Mouse (Mus musculus) MEL (cell line): ENCODE results near the gene Mier3. TPM values are rescaled to one million over a fixed set of nuclear protein-coding genes. Genes with fewer than 3 reads are reported as not detected.

Experiments used
- DNase-seq: peaks from one replicate; pipeline ENCODE4 v3.0.0; 2011; ENCODE audit warnings: low read depth, low spot score
- H3K27ac ChIP-seq: 2 replicates; pipeline ENCODE4 v1.5.1; 2012; ENCODE audit warnings: low read depth, mild to moderate bottlenecking, control low read depth, low read length, moderate library complexity; ENCODE audit not compliant: control insufficient read depth
- H3K27me3 ChIP-seq, 2 experiments: fragments of 150-350 bp in 1 of 2; sonication (generic) in 1 of 2; 2 replicates each; pipeline ENCODE4 v1.6.1; 2012; ENCODE audit warnings: low read length in 2 of 2, mild to moderate bottlenecking in 2 of 2, improper control_type of control experiment in 1 of 2, moderate library complexity in 1 of 2; ENCODE audit not compliant: insufficient read depth in 2 of 2, control insufficient read depth in 1 of 2
- H3K36me3 ChIP-seq, 2 experiments: 2 replicates each; pipeline ENCODE4 v1.6.1; 2012 to 2014; ENCODE audit warnings: low read length in 2 of 2, improper control_type of control experiment in 1 of 2, inconsistent platforms in 1 of 2, mild to moderate bottlenecking in 1 of 2; ENCODE audit not compliant: insufficient read depth in 2 of 2, control insufficient read depth in 1 of 2
- H3K4me1 ChIP-seq, 2 experiments: fragments of 150-350 bp in 1 of 2; sonication (generic) in 1 of 2; 2 replicates each; pipeline ENCODE4 v1.6.1; 2012; ENCODE audit warnings: low read length in 2 of 2, improper control_type of control experiment in 1 of 2, mild to moderate bottlenecking in 1 of 2; ENCODE audit not compliant: insufficient read depth in 2 of 2, control insufficient read depth in 1 of 2
- H3K4me3 ChIP-seq, 2 experiments: fragments of 150-350 bp in 1 of 2; sonication (generic) in 1 of 2; 2 replicates each; pipeline ENCODE4 v1.5.1; 2012; ENCODE audit warnings: low read depth in 2 of 2, low read length in 2 of 2, mild to moderate bottlenecking in 2 of 2, moderate library complexity in 2 of 2, control low read depth in 1 of 2, improper control_type of control experiment in 1 of 2; ENCODE audit not compliant: control insufficient read depth in 1 of 2, insufficient read depth in 1 of 2
- H3K79me2 ChIP-seq: 2 replicates; pipeline ENCODE4 v1.6.1; 2012; ENCODE audit warnings: mild to moderate bottlenecking, low read length, moderate library complexity; ENCODE audit not compliant: control insufficient read depth, poor library complexity, insufficient read depth
- H3K9ac ChIP-seq: 2 replicates; pipeline ENCODE4 v1.6.1; 2012; ENCODE audit warnings: low read depth, mild to moderate bottlenecking, control low read depth, low read length, moderate library complexity; ENCODE audit not compliant: control insufficient read depth, poor library complexity, severe bottlenecking
- H3K9me3 ChIP-seq: fragments of 150-350 bp; sonication (generic); replicated peaks from 2 replicates; pipeline ENCODE4 v1.6.1; 2012; ENCODE audit warnings: mild to moderate bottlenecking, low read length, improper control_type of control experiment, moderate library complexity; ENCODE audit not compliant: insufficient read depth
- BHLHE40 ChIP-seq: IDR thresholded peaks from 2 replicates; pipeline ENCODE4 v1.6.1; 2012; ENCODE audit warnings: low read depth, mild to moderate bottlenecking, inconsistent platforms, low read length, improper control_type of control experiment, borderline replicate concordance
- CHD2 ChIP-seq: IDR thresholded peaks from 2 replicates; pipeline ENCODE4 v1.6.1; 2011; ENCODE audit warnings: low read length, improper control_type of control experiment
- CTCF ChIP-seq, 3 experiments: IDR thresholded peaks in 2 of 3; conservative IDR thresholded peaks in 1 of 3; 2 replicates each; pipeline ENCODE4 v1.5.1; 2011 to 2012; ENCODE audit warnings: low read length in 3 of 3, low read depth in 2 of 3, mild to moderate bottlenecking in 2 of 3, improper control_type of control experiment in 1 of 3, inconsistent platforms in 1 of 3, mixed read lengths in 1 of 3, moderate library complexity in 1 of 3; ENCODE audit not compliant: control insufficient read depth in 1 of 3, insufficient read depth in 1 of 3, poor library complexity in 1 of 3, severe bottlenecking in 1 of 3
- E2F4 ChIP-seq: IDR thresholded peaks from 2 replicates; pipeline ENCODE4 v1.6.1; 2011; ENCODE audit warnings: low read depth, low read length, improper control_type of control experiment, borderline replicate concordance
- ELF1 ChIP-seq: IDR thresholded peaks from 2 replicates; pipeline ENCODE4 v1.6.1; 2014; ENCODE audit warnings: low read depth, mild to moderate bottlenecking, inconsistent platforms, low read length, improper control_type of control experiment, moderate library complexity
- EP300 ChIP-seq, 2 experiments: IDR thresholded peaks; 2 replicates each; pipeline ENCODE4 v1.6.1; 2011; ENCODE audit warnings: improper control_type of control experiment in 2 of 2, low read length in 2 of 2, low read depth in 1 of 2, mild to moderate bottlenecking in 1 of 2
- GABPA ChIP-seq: IDR thresholded peaks from 2 replicates; pipeline ENCODE4 v1.6.1; 2012; ENCODE audit warnings: low read depth, mild to moderate bottlenecking, inconsistent platforms, low read length, improper control_type of control experiment, moderate library complexity
- JUND ChIP-seq: IDR thresholded peaks from 2 replicates; pipeline ENCODE4 v1.6.1; 2011; ENCODE audit warnings: low read depth, mild to moderate bottlenecking, improper control_type of control experiment, low read length
- MAFK ChIP-seq: IDR thresholded peaks from 2 replicates; pipeline ENCODE4 v1.6.1; 2011; ENCODE audit warnings: low read depth, mild to moderate bottlenecking, low read length, improper control_type of control experiment, borderline replicate concordance
- MAX ChIP-seq: IDR thresholded peaks from 2 replicates; pipeline ENCODE4 v1.6.1; 2011; ENCODE audit warnings: low read length, improper control_type of control experiment
- MEF2A ChIP-seq: IDR thresholded peaks from 2 replicates; pipeline ENCODE4 v1.6.1; 2014; ENCODE audit warnings: low read depth, mild to moderate bottlenecking, inconsistent platforms, low read length, improper control_type of control experiment; ENCODE audit not compliant: poor library complexity, insufficient replicate concordance, severe bottlenecking; ENCODE audit errors: extremely low read depth
- MYB ChIP-seq: IDR thresholded peaks from 2 replicates; pipeline ENCODE4 v1.6.1; 2011; ENCODE audit warnings: mild to moderate bottlenecking, low read depth, low read length, improper control_type of control experiment
- MYC ChIP-seq: IDR thresholded peaks from 2 replicates; pipeline ENCODE4 v1.6.1; 2011; ENCODE audit warnings: low read depth, mild to moderate bottlenecking, low read length, improper control_type of control experiment, moderate library complexity
- POLR2A ChIP-seq, 2 experiments: IDR thresholded peaks; 2 replicates each; pipeline ENCODE4 v1.6.1; 2011 to 2012; ENCODE audit warnings: low read length in 2 of 2, mild to moderate bottlenecking in 2 of 2, control low read depth in 1 of 2, improper control_type of control experiment in 1 of 2, low read depth in 1 of 2, moderate library complexity in 1 of 2; ENCODE audit not compliant: control insufficient read depth in 1 of 2, insufficient read depth in 1 of 2, poor library complexity in 1 of 2
- POLR2AphosphoS2 ChIP-seq: IDR thresholded peaks from 2 replicates; pipeline ENCODE4 v1.6.1; 2011; ENCODE audit warnings: low read length, improper control_type of control experiment
- POLR2AphosphoS5 ChIP-seq: IDR thresholded peaks from 2 replicates; pipeline ENCODE4 v1.6.1; 2012; ENCODE audit warnings: low read depth, borderline replicate concordance, mild to moderate bottlenecking, inconsistent platforms, low read length, moderate library complexity, mixed read lengths
- RAD21 ChIP-seq: IDR thresholded peaks from 2 replicates; pipeline ENCODE4 v1.6.1; 2011; ENCODE audit warnings: mild to moderate bottlenecking, low read depth, low read length, improper control_type of control experiment
- RCOR1 ChIP-seq: IDR thresholded peaks from 2 replicates; pipeline ENCODE4 v1.6.1; 2012; ENCODE audit warnings: low read depth, mild to moderate bottlenecking, inconsistent platforms, low read length, improper control_type of control experiment
- SIN3A ChIP-seq: IDR thresholded peaks from 2 replicates; pipeline ENCODE4 v1.6.1; 2012; ENCODE audit warnings: low read length, improper control_type of control experiment, inconsistent platforms
- SMC3 ChIP-seq: IDR thresholded peaks from 2 replicates; pipeline ENCODE4 v1.6.1; 2011; ENCODE audit warnings: low read depth, low read length, improper control_type of control experiment
- TAL1 ChIP-seq: IDR thresholded peaks from 2 replicates; pipeline ENCODE4 v1.6.1; 2012; ENCODE audit warnings: mild to moderate bottlenecking, inconsistent platforms, low read length, moderate library complexity, mixed read lengths
- TBP ChIP-seq: IDR thresholded peaks from 2 replicates; pipeline ENCODE4 v1.8.0; 2011; ENCODE audit warnings: low read depth, low read length, improper control_type of control experiment
- TCF12 ChIP-seq: IDR thresholded peaks from 2 replicates; pipeline ENCODE4 v1.6.1; 2014; ENCODE audit warnings: low read depth, mild to moderate bottlenecking, inconsistent platforms, low read length, improper control_type of control experiment, moderate library complexity
- UBTF ChIP-seq: IDR thresholded peaks from 2 replicates; pipeline ENCODE4 v1.6.1; 2012; ENCODE audit warnings: low read depth, mild to moderate bottlenecking, inconsistent platforms, low read length, improper control_type of control experiment, moderate library complexity, borderline replicate concordance; ENCODE audit not compliant: insufficient read depth
- USF2 ChIP-seq, 2 experiments: IDR thresholded peaks; 2 replicates each; pipeline ENCODE4 v1.6.1; 2011 to 2012; ENCODE audit warnings: improper control_type of control experiment in 2 of 2, low read length in 2 of 2, borderline replicate concordance in 1 of 2, inconsistent platforms in 1 of 2, low read depth in 1 of 2, mild to moderate bottlenecking in 1 of 2; ENCODE audit not compliant: insufficient read depth in 1 of 2
- ZKSCAN1 ChIP-seq: IDR thresholded peaks from 2 replicates; pipeline ENCODE4 v1.6.1; 2012; ENCODE audit warnings: low read depth, mild to moderate bottlenecking, inconsistent platforms, low read length, improper control_type of control experiment, moderate library complexity
- ZMIZ1 ChIP-seq: IDR thresholded peaks from 2 replicates; pipeline ENCODE4 v1.6.1; 2012; ENCODE audit warnings: low read depth, mild to moderate bottlenecking, inconsistent platforms, low read length, improper control_type of control experiment, moderate library complexity
- polyA plus RNA-seq, 2 experiments: library from polyadenylated mRNA; stranded (reverse) in 1 of 2; unstranded in 1 of 2; fragments of >175 nt in 1 of 2; fragments of >200 nt in 1 of 2; gene quantifications; 2 replicates each; pipeline versions ENCODE4 v1.2.1 to v1.2.4; 2012; ENCODE audit warnings: low replicate concordance in 2 of 2, low read depth in 1 of 2; ENCODE audit not compliant: insufficient read length in 2 of 2, insufficient read depth in 1 of 2, missing spikeins in 1 of 2
- total RNA-seq: library from RNA; depleted of rRNA; stranded (reverse); fragments of 300-350 nt; gene quantifications from 2 replicates; pipeline ENCODE4 v1.2.3, GENCODE M21; 2012

The Mier3 gene
- total and polyA plus RNA-seq, 3 experiments, result 12.6 to 15.8 TPM; not detected in 1

DNA sequence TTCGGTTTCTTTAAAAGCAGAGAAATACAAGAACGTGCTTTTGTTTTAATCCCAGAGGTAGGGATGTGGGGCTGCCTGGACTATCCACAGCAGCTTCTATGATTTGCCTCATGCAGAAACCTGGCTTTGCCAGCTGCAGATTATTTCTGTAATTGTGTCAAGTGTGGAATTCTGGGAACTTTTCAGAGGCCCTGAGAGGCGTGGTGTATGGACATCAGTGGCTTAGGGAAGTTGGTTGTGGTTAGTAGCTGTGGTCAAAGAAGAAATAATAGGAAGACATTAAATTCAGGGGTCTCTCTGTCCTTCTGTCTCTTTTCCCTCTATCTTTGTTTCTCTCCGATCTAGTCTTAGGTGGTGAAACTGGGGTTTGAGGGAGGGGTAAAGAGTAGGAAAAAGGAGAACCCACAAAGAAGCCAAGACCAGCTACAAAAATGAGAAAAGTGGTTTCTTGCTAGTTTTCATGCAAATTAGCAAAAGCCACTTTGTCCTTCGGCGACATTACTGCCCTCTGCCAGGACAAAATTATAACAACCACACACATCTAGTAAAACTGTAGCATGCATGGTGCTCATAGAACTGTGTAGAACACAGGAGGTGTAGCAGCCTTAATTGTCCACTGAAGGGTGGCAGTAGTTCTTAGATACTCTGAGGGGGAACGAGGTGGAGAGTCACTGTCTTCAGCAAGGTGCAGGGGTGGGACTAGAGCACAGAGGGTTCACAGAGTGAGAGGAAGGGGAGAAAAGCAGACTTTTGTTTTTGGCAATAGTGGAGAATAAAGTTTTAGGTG is 60.6 kb downstream of the Mier3 start:
- H3K9ac ChIP-seq, result no peak overlapping the region
- no peak for TF ChIP-seq TBP
- TF ChIP-seq USF2 (IDR thresholded peaks at IDR 0.05; ENCODE audit: borderline replicate concordance in 1 of 2, insufficient read depth in 1 of 2, low read depth in 1 of 2, low read length in 2 of 2), result no peak
- no peak for TF ChIP-seq MEF2A
- TF ChIP-seq ZMIZ1, result no peak
- TF ChIP-seq E2F4, result no peak
- TF ChIP-seq MAFK, result no peak
- TF ChIP-seq MYB, result no peak
- TF ChIP-seq SMC3, result no peak
- TF ChIP-seq ELF1, result no peak
- TF ChIP-seq MAX, result no peak
- no peak for TF ChIP-seq GABPA
- TF ChIP-seq POLR2A (IDR thresholded peaks at IDR 0.05; ENCODE audit: control insufficient read depth in 1 of 2, insufficient read depth in 1 of 2, low read depth in 1 of 2, low read length in 2 of 2, poor library complexity in 1 of 2), result no peak
- TF ChIP-seq SIN3A, result no peak
- TF ChIP-seq, all 39 proteins: peak for 0
- H3K4me3 ChIP-seq, result no peak overlapping the region
- no peaks in the 10 kb centered on the region for H3K9me3 ChIP-seq
- no peaks in the 10 kb centered on the region for H3K27me3 ChIP-seq
- no peaks in the 10 kb centered on the region for H3K79me2 ChIP-seq
- H3K27ac ChIP-seq, result no peak overlapping the region
- H3K4me1 ChIP-seq, result peaks cover 2 to 7% of the 10 kb centered on the region in 2 experiments
- peaks cover 0 to 7% of the 10 kb centered on the region in 2 experiments; a peak in 2 of 4 replicates for H3K36me3 ChIP-seq
- no peak for DNase-seq

DNA sequence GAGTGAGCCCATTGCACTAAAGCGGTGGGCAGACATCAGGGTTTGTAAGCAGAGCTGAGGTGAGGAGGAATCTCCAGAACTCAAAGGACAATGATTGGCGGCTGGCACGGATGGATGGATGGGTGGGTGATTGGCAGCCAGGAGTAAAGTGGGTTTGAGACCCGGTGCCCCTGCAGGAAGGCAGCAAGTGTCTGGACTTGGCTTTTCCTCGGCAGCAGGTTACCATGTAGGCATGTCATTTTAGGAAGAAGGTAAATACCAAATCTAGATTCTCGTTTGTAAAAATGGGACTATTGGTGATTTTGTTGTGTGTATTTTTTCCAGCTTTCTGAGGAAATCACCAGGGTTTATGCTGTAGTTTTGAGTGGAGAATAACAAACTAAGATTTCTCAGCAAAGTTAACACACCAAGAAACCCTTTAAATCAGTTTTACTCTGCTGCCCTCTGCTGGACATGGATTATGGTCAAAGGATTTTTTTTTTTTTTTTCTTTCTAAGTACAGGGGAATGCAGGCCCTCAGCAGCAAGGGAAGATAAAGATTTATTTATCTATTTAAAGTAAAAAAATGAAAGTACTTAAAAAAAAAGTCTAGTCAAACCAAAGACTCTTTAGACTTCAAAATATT is 61.3 kb downstream of the Mier3 start:
- Histone ChIP-seq H3K79me2 (no peaks in the 10 kb centered on the region), H3K36me3 (peaks cover 0 to 7% of the 10 kb centered on the region in 2 experiments; a peak in 2 of 4 replicates), H3K9me3 (no peaks in the 10 kb centered on the region), H3K4me1 (peaks cover 7 to 9% of the 10 kb centered on the region in 2 experiments), H3K27me3 (no peaks in the 10 kb centered on the region), H3K27ac (no peak overlapping the region), H3K9ac (no peak overlapping the region), H3K4me3 (no peak overlapping the region)
- DNase-seq, result peak; percentile 79
- TF ChIP-seq ZKSCAN1 (peak; percentile 30; the same call in 1 of the 2 replicates), POLR2AphosphoS2 (no peak), MYC (no peak), GABPA (no peak), MAFK (no peak), E2F4 (no peak), POLR2AphosphoS5 (no peak), TCF12 (no peak), MEF2A (no peak), TAL1 (no peak), EP300 (IDR thresholded peaks at IDR 0.05; ENCODE audit: low read depth in 1 of 2, low read length in 2 of 2) (no peak), CTCF (IDR thresholded peaks at IDR 0.05 in 2 of 3, conservative IDR thresholded peaks at IDR 0.05 in 1 of 3; ENCODE audit: control insufficient read depth in 1 of 3, insufficient read depth in 1 of 3, low read depth in 2 of 3, low read length in 3 of 3, poor library complexity in 1 of 3, severe bottlenecking in 1 of 3) (peak; percentile 20 to 85 (median 35); a peak in 5 of 6 replicates), BHLHE40 (no peak), RAD21 (peak; percentile 94), UBTF (no peak), RCOR1 (no peak), CHD2 (no peak), JUND (no peak), POLR2A (IDR thresholded peaks at IDR 0.05; ENCODE audit: control insufficient read depth in 1 of 2, insufficient read depth in 1 of 2, low read depth in 1 of 2, low read length in 2 of 2, poor library complexity in 1 of 2) (no peak), USF2 (IDR thresholded peaks at IDR 0.05; ENCODE audit: borderline replicate concordance in 1 of 2, insufficient read depth in 1 of 2, low read depth in 1 of 2, low read length in 2 of 2) (no peak)
